Mouse (Mus musculus): Measurements from ENCODE around the gene Sec63. TPM values are rescaled to one million over a fixed set of nuclear protein-coding genes. Genes with fewer than 3 reads are reported as not detected.

Gene Sec63
- polyA plus RNA-seq (2012; rRNA removed): 13.1 and 17.7 TPM in 2 replicates

DNA sequence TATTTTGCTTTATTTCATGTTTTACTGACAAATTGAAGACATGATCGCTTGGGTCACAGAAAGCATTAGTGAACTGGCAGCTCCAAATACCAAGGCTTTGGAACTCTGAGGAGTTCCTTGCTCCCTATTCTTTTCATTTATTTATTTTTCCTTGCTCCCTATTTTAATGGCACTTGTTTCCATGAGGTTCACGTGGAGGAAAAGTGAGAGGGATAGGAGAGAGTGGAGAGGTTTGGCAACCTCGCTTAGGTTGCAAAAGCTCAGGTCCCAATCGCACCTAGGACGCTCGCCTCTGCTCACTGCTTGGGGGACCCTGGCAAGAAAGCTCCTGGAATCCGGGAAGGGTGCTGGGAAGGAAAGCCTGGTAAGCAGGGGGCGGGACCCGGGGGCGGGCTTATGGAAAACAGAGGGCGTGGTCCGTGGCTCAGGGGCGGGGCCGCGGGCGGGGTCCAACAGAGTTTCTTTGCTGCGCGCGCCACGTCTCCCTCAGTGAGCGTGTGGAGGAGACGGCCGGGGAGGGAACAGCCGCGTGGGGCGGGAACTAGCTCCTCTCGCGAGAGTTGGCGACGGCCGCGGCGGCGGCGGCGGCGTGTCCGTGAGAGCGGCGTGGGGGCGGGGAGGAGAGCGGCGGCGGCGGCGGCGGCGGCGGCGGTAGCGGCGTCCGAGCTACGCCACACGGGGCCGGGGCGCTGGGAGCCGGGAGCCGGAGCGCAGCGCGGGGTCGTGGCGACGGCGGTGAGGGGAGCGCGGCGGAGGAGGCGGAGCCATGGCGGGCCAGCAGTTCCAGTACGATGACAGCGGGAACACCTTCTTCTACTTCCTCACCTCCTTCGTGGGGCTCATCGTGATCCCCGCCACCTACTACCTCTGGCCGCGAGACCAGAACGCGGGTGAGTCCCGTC, at the start of gene Sec63:
Gene Sec63 (plus strand): TSS at position 498 of the 902 bp plus-strand sequence.
- no peak for DNase-seq (ENCODE audit: low read depth)

GRCm38 (mm10) chr10:42714676-42715075, 46.6 kb upstream of the Sec63 start:
- DNase-seq (ENCODE audit: low read depth): no peak

DNA sequence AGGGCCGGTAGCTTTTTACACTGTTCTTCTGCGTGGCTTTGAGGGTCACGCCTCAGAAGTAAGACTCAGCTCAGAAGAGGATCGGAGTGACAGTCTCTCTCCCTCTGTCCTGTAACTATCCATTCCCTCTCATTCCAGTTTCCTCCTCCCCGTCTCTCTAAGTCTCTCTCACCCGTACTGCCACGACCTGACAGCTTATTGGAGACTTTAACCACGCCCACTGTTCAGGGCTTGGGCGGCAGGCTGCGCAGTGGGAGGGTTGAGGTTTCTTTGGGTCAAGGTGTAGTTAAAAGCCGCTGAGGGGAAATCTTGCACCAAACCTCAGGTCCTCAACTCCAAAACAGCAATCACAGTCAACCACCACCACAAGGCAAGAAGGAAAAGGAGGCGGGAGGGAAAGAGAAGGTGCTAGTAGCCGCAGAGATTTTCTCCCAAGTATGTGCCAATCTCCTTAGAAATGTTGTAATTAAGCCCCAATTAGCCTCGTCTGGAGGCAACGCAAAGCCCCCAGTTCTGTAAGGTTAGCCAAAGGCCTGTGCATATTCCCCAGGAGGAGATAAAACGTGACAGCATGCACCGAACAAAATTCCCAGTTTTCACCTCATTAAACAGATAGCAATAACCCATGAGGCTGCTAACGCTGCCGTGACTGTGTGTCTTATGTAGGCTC, 45.8 kb upstream of the Sec63 start:
- DNase-seq (ENCODE audit: low read depth): no peak

DNA sequence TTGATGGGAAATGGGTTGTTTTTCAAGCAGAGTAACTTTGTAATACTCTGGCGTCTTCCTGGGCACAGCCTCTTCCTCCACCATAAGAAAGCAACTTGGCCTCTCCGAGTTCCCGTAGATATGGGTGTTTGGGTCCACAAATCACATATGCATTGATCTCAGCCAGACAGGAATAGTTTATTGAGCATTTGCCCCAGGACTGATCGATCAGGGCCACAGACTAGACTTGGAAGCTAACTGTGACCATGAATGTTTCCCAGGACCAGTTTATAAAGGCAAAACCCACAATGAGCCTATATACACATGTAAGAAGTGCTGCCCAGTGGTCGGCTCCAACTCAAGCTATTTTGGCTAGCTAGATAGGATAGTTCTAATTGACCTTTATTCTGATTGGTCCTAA, 39.2 kb upstream of the Sec63 start:
- DNase-seq (ENCODE audit: low read depth): no peak

- DNase-seq (ENCODE audit: low read depth): peak; percentile 84
Observed at GRCm38 (mm10) chr10:42723275-42724232, 37.7 kb upstream of the Sec63 start.

GRCm38 (mm10) chr10:42729607-42730006, 31.7 kb upstream of the Sec63 start:
- DNase-seq (ENCODE audit: low read depth): no peak

- no peak for DNase-seq (ENCODE audit: low read depth)
Observed at GRCm38 (mm10) chr10:42734546-42735060, 26.7 kb upstream of the Sec63 start.

- DNase-seq (ENCODE audit: low read depth): no peak
Observed at GRCm38 (mm10) chr10:42751813-42752212, 9.5 kb upstream of the Sec63 start.

- peak; percentile 97 for DNase-seq (ENCODE audit: low read depth)
Observed at GRCm38 (mm10) chr10:42754341-42754740, 7.0 kb upstream of the Sec63 start.

GRCm38 (mm10) chr10:42759741-42760140, 1.6 kb upstream of the Sec63 start:
- no peak for DNase-seq (ENCODE audit: low read depth)

DNA sequence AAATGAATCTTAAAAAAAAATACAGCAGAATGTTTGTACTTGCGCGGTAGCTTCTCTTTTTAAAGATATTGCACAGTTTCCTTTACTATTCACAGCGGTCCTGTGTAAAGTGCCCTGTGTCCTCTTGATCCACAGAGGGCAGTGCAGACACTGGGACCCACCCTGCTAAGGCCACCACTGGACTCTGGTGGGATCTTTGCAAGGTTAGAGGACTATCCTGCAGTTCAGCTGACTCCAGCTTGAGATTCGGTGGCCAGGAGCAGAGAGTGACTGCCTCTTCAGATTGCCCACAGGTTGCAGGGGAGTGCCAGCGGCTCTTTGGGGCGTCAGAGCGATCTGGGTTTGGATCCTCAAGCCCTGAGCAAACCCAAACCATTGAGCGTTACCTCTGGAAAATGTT, 967 bp upstream of the Sec63 start:
- no peak for DNase-seq (ENCODE audit: low read depth)

DNA sequence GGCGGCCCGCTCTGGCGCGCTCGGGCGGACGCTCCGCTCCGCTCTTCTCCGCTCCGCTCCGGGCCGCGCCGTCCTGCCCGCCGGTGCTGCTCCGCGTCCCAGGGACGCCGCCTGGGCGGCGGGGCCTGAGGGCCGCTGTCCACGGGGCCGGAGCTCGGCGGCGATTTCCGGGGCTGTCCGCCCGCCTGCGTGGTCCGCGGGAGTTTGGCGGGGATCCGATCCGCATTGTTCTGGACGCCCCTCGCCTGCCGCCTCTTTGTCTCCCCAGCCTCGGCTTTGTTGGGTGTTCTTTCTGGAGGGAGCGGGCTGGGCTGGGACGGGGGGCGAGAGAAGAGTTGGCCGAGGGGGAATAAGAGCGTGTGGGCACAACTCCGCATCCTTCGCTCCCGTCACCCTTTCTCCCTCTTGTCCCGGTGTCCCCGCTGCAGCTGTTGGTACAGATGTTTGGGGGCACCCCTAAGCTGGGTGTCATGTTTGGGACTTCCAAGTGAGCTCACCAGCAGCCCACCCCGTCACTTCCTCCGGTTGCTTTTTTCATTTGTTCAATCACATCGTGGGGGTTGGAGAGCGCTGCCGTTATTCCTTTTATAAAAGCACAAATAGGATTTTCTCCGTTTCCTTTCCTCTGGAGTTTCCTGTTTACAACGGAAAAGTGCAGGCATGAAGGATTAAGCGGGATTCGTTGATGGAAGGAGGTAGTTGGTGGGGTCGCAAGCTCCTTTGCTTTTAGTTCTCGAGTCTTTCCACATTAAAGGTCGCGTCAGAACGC, 789 bp downstream of the Sec63 start:
- DNase-seq (ENCODE audit: low read depth): no peak

- DNase-seq (ENCODE audit: low read depth): no peak
Observed at GRCm38 (mm10) chr10:42762670-42763058, 1.4 kb downstream of the Sec63 start.

DNA sequence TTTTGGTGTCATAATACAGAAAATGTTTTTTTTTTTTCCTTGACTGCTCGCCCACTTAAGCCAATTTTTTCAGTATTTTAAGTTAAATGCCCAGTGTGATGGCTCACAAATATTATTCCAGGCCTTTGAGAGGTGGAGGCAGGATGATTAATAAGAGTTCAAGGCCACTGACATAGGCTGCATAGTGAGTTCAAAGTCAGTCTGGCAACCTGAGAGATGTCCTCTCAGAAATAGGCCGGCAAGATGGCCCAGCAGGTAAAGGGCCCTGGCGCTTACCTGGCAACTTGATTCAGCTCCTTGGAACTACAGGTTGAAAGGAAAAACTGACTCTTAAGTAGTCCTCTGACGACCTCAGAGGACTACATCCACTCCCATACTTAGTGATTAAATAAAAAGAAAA, 1.9 kb downstream of the Sec63 start:
- DNase-seq (ENCODE audit: low read depth): no peak

DNA sequence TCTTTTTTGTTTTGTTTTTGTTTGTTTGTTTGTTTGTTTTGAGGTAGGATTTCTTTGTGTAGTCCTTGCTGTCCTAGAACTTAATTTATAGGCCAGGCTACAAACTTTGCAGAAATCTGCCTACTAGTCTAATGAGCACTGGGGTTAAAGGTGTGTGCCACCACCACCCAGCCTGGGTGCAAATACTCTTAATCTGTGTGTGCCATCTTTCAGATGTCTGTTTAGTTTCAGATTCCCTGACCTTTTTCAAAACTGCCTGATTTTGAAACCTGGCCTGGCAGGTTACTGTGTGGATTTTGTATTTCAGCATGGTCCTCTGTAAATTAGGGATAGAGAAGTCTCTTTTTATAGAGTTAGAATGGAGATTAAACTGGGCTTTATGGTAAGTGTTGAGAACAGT, 4.0 kb downstream of the Sec63 start:
- no peak for DNase-seq (ENCODE audit: low read depth)

DNA sequence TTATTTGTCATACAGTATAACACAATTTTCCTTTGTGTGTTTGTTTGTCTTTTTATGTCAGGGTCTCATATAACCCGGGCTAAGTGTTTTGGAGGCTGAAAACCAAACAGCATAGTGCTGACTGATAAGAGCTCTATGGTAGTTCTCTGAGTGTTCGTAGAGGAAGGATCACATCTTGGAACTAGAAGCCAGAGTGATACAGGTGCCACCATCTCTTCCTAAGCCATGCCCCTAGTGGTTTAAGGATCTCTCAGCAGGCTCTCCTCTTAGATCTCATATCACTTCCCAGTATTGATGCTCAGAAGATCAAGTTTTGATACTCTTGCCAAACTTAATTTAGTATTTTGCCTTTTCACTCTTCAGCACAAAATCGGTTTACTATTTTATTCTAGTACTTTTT, 14.2 kb downstream of the Sec63 start:
- no peak for DNase-seq (ENCODE audit: low read depth)

DNA sequence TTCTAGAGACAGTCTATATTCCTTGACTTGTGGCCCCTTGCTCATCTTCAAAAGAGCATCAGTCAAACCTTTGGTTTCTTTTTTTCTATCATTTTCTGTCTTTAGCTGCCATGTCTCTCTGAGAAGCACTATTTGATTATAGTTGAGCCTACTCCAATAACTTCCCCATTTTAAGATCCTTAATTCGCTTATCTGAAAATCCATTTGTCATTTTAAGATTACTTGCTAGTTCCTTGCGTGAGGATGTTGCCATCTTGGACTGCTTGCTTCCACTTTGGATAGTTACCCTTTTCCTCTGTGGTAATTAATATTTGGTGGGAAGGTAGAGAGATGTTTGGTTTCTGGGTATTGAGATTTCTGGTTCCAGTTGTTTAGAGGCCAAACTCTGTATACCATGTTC, 19.5 kb downstream of the Sec63 start:
- DNase-seq (ENCODE audit: low read depth): no peak

- DNase-seq (ENCODE audit: low read depth): no peak
Observed at GRCm38 (mm10) chr10:42781672-42782071, 20.4 kb downstream of the Sec63 start.

- no peak for DNase-seq (ENCODE audit: low read depth)
Observed at GRCm38 (mm10) chr10:42800922-42801321, 39.6 kb downstream of the Sec63 start.

DNA sequence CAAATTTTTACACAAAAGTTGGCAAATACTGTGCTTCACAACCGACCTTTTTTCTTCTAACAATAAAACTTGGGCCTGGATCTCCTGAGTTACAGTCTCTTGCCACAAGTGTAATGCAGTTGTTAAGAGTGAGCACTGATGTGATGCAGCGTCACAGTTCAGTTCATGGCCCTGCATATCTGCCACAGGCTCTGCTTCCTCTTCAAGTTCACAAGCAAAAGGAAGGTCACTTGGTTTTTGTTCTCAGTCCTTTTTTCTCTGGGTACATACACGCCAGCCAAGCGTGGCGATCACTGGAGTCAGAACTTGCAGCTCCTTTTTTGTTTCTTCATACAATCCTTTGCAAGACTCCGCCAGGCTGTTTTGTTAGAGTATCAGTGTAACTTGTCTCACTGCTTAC, 64.6 kb downstream of the Sec63 start:
- DNase-seq (ENCODE audit: low read depth): no peak

GRCm38 (mm10) chr10:42827155-42827554, 65.9 kb downstream of the Sec63 start:
- no peak for DNase-seq (ENCODE audit: low read depth)
